Mouse (Mus musculus) embryonic facial prominence, embryonic 14.5 days (tissue): ENCODE results near the gene Olfr56. TPM values are rescaled to one million over a fixed set of nuclear protein-coding genes. Genes with fewer than 3 reads are reported as not detected.

ENCODE experiments used
- ATAC-seq: fragments of 200-750 bp; cut with Nextera tagmentation; 2 replicates; pipeline ENCODE4 v1.8.0; 2017; ENCODE audit warnings: low read depth, moderate number of reproducible peaks, moderate TSS enrichment
- DNase-seq: peaks from one replicate; pipeline ENCODE4 v3.0.0-alpha.2; 2015; ENCODE audit warnings: low spot score
- H3K27ac ChIP-seq: fragments of 300-500 bp; sonication (generic); replicated peaks from 2 replicates; pipeline ENCODE4 v1.5.1; 2014; ENCODE audit warnings: low read depth, mild to moderate bottlenecking, low read length, moderate library complexity
- H3K27me3 ChIP-seq: fragments of 300-500 bp; sonication (generic); replicated peaks from 2 replicates; pipeline ENCODE4 v1.6.1; 2014; ENCODE audit warnings: low read length; ENCODE audit not compliant: control insufficient read depth, insufficient read depth
- H3K36me3 ChIP-seq: fragments of 300-500 bp; sonication (generic); 2 replicates; pipeline ENCODE4 v1.6.1; 2014; ENCODE audit warnings: low read length, mixed read lengths; ENCODE audit not compliant: control insufficient read depth, insufficient read depth
- H3K4me1 ChIP-seq: fragments of 300-500 bp; sonication (generic); 2 replicates; pipeline ENCODE4 v1.6.1; 2014; ENCODE audit warnings: antibody characterized with exemption, low read length; ENCODE audit not compliant: control insufficient read depth, insufficient read depth
- H3K4me2 ChIP-seq: fragments of 300-500 bp; sonication (generic); 2 replicates; pipeline ENCODE4 v1.6.1; 2014; ENCODE audit warnings: low read depth, mild to moderate bottlenecking, low read length, moderate library complexity, mixed read lengths
- H3K4me3 ChIP-seq: fragments of 300-500 bp; sonication (generic); 2 replicates; pipeline ENCODE4 v1.5.1; 2014; ENCODE audit warnings: low read depth, mild to moderate bottlenecking, low read length
- H3K9ac ChIP-seq: fragments of 300-500 bp; sonication (generic); 2 replicates; pipeline ENCODE4 v1.6.1; 2014; ENCODE audit warnings: low read depth, mild to moderate bottlenecking, low read length, moderate library complexity, mixed read lengths
- H3K9me3 ChIP-seq: fragments of 300-500 bp; sonication (generic); 2 replicates; pipeline ENCODE4 v1.6.1; 2016; ENCODE audit warnings: low read length; ENCODE audit not compliant: control insufficient read depth
- WGBS: fragments of 180-500 bp; shearing (Covaris S2); extraction: QIAGEN DNeasy Blood & Tissue Kit; methylation state at CpG from one replicate; pipeline ENCODE4 v1.1.7; 2014; 5-methylcytosine and 5-hydroxymethylcytosine counted together
- polyA plus RNA-seq: library from polyadenylated mRNA; unstranded; fragments of >200 nt; fragmentation: Nextera tagmentation; extraction: Ambion mirVana; gene quantifications from 2 replicates; pipeline ENCODE4 v1.2.1, GENCODE M21; 2014

Olfr56 gene
- polyA plus RNA-seq, 1 experiment from 2014 or later, result 0.08 TPM

DNA sequence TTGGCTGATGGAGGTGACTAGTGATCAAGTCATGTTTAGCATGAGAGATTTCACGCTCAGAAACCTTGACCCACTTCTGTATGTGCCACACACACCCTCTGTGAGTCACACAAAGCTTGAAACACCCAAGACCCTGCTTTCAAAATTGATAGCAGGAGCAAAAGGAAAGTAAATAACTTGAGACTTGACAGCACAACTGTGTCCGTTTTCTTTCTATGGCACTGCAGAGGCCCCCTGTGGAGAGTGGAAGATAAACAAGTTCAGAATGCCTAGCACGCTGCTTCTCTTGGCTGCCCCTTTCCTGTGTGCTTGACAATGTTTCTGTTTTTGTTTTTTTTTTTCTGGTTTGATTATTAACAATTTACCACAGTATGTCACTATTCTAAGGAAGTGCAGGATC, 106.2 kb downstream of the Olfr56 start:
- Histone ChIP-seq H3K4me3 (no peak overlapping the region), H3K36me3 (no peaks in the 10 kb centered on the region), H3K27ac (no peak overlapping the region), H3K4me2 (no peak overlapping the region), H3K9ac (no peak overlapping the region), H3K4me1 (peaks cover 9% of the 10 kb centered on the region; the same call in 1 of the 2 replicates), H3K9me3 (no peaks in the 10 kb centered on the region), H3K27me3 (no peaks in the 10 kb centered on the region)
- 56% methylated on average over 3 of the region's 3 CpGs for whole genome bisulfite sequencing
- ATAC-seq (no peak), DNase-seq (no peak)

DNA sequence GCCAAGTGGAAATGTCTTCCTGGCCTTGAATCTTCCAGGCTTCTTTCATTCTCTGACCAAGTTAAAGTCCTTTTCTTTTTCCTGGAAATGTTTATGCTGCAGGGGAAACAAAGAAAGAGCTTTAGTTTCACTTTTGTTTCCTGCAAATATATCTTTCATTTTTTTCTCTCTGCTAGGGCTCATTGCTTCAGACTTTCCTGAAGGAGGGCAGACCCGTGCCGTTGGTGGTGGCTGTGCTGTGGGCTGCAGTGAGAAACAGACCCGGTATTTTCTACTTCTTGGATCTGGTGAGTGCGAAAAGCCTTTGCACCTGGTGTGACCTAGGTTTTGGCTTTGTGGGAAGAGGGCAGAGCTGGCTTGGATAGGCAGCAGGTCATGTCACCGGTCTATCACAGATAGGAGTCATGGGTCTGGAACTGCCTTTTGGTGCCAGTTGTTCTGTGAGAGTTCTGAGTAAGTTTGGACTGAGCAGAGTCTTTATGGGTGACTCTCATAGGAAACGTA, 108.2 kb downstream of the Olfr56 start:
- no peak overlapping the region for H3K27ac ChIP-seq
- DNase-seq, result no peak
- H3K36me3 ChIP-seq, result no peaks in the 10 kb centered on the region
- 76% methylated on average over 6 of the region's 6 CpGs for WGBS
- H3K4me2 ChIP-seq, result no peak overlapping the region
- no peaks in the 10 kb centered on the region for H3K27me3 ChIP-seq
- no peak overlapping the region for H3K9ac ChIP-seq
- H3K9me3 ChIP-seq, result no peaks in the 10 kb centered on the region
- no peak for ATAC-seq
- peaks cover 9% of the 10 kb centered on the region; the same call in 1 of the 2 replicates for H3K4me1 ChIP-seq
- no peak overlapping the region for H3K4me3 ChIP-seq

DNA sequence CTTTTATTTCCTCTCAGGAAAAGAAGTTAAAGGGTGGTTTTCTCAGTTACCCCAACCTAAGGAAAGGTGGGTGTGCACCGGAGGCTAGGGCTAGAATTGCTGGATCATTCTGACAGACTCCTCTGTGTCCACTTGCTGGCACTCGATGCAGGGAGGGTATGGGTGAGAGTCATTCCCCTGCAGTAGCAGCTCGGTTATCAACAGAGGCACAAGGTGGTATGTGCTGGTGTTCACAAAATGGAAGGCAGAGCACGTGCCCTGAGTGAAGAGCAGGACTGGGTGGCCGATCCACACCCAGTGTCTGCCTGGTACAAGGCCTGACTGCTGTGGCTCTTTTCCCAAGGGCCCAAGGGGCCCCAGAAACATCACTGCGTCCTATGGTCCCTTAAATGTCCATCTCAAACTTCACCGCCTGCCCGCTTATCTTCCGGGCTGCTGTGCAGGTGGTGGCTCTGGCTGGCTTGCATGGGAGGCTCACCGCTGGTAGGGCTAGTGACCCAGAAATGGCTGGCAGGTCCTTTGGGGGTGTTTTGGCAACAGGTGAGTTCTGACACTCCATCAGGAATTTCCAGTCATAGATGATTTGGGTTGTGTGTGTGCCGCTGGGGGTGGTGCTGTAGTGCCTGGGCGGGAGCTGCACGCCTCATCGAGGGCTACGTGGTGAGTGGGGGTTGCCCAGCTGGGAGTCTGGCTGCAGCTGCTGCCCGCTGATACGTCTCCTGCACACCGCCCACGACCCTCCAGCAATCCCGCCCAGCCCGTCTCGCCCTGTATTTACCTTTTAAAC, 109.3 kb downstream of the Olfr56 start:
- peak overlapping the region; percentile 15; the same call in 1 of the 2 replicates for H3K4me3 ChIP-seq
- H3K4me2 ChIP-seq, result peak overlapping the region; percentile 45
- 45% methylated on average over 18 of the region's 22 CpGs for WGBS
- DNase-seq (peak; percentile 56), ATAC-seq (peak; percentile 79)
- H3K36me3 ChIP-seq, result no peaks in the 10 kb centered on the region
- no peak overlapping the region for H3K9ac ChIP-seq
- no peaks in the 10 kb centered on the region for H3K27me3 ChIP-seq
- H3K4me1 ChIP-seq, result peaks cover 9% of the 10 kb centered on the region; the same call in 1 of the 2 replicates
- H3K9me3 ChIP-seq, result no peaks in the 10 kb centered on the region
- H3K27ac ChIP-seq, result no peak overlapping the region

- 83% methylated on average over 5 of the region's 5 CpGs for WGBS
- H3K27ac ChIP-seq, result no peak overlapping the region
- no peaks in the 10 kb centered on the region for H3K27me3 ChIP-seq
- no peak for ATAC-seq
- DNase-seq, result no peak
- no peaks in the 10 kb centered on the region for H3K36me3 ChIP-seq
- H3K4me2 ChIP-seq, result no peak overlapping the region
- H3K9me3 ChIP-seq, result no peaks in the 10 kb centered on the region
- H3K4me3 ChIP-seq, result no peak overlapping the region
- no peak overlapping the region for H3K9ac ChIP-seq
- H3K4me1 ChIP-seq, result peaks cover 9% of the 10 kb centered on the region; the same call in 1 of the 2 replicates
Measured at GRCm38 (mm10) chr11:49088990-49089652, 110.4 kb downstream of the Olfr56 start.

DNA sequence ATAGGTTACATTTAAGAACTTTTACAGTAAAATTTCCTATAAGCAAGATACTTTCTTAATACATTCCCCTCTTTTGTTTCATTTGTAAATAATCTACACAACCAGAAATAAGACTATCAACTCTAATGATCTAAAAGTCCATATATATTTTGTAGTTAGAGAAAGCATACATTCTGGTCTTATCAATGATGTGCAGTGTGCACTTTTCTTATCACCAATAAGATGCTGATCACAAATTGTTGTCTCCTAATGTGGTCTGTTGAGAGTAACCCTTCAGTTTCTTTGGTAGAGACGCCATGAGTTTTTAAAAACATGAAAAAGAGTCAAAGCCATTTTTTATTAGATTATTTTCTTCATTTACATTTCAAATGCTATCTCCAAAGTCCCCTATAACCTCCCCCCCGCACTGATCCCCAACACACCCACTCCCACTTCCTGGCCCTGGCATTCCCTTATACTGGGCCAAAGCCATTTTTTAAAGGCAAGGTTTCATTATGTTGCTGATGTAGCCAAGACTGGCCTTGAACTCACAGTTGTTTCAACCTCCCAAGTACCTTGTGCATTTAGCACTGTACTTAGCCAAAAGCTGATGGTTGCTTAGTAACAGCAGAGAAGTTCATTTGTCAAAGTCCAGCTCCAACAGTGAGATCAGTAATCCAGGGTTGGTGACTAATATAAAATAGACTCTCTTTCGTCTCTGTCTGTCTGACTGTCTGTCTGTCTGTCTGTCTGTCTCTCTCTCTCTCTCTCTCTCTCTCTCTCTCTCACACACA, 111.2 kb downstream of the Olfr56 start:
- Histone ChIP-seq H3K27ac (no peak overlapping the region), H3K9me3 (no peaks in the 10 kb centered on the region), H3K4me3 (no peak overlapping the region), H3K4me1 (peaks cover 9% of the 10 kb centered on the region; the same call in 1 of the 2 replicates), H3K36me3 (no peaks in the 10 kb centered on the region), H3K9ac (no peak overlapping the region), H3K4me2 (no peak overlapping the region), H3K27me3 (no peaks in the 10 kb centered on the region)
- WGBS, result 79% methylated on average over 3 of the region's 3 CpGs
- DNase-seq (no peak), ATAC-seq (no peak)

GRCm38 (mm10) chr11:49090551-49090950, 111.9 kb downstream of the Olfr56 start:
- DNase-seq (no peak), ATAC-seq (no peak)
- Histone ChIP-seq H3K4me3 (no peak overlapping the region), H3K27me3 (no peaks in the 10 kb centered on the region), H3K27ac (no peak overlapping the region), H3K4me2 (no peak overlapping the region), H3K36me3 (no peaks in the 10 kb centered on the region), H3K4me1 (peaks cover 9% of the 10 kb centered on the region; the same call in 1 of the 2 replicates), H3K9ac (no peak overlapping the region), H3K9me3 (no peaks in the 10 kb centered on the region)
- 86% methylated on average over 5 of the region's 5 CpGs for WGBS

DNA sequence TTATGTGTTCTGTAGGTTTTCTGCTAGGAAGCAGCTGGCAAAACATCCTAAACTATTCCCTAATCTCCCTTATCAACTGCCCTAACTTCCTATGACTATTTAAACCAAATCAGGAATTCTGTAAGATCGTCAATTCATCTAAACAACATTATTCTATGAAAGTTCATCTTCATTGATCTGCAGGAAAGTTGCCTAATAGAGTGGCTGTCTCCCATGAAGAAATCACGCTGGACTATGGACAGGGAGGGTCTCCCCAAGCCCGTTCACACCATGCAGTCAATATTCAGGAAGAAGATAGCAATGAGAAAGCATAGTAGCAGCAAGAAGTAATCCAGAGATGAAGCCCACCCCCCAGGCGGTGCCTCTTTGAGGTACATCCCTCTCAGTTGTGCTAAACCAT, 112.5 kb downstream of the Olfr56 start:
- ATAC-seq, result no peak
- no peaks in the 10 kb centered on the region for H3K36me3 ChIP-seq
- H3K9me3 ChIP-seq, result no peaks in the 10 kb centered on the region
- no peak overlapping the region for H3K27ac ChIP-seq
- H3K9ac ChIP-seq, result no peak overlapping the region
- 80% methylated on average over 4 of the region's 4 CpGs for WGBS
- no peak overlapping the region for H3K4me3 ChIP-seq
- H3K27me3 ChIP-seq, result no peaks in the 10 kb centered on the region
- H3K4me2 ChIP-seq, result no peak overlapping the region
- H3K4me1 ChIP-seq, result peaks cover 9% of the 10 kb centered on the region; the same call in 1 of the 2 replicates
- no peak for DNase-seq

DNA sequence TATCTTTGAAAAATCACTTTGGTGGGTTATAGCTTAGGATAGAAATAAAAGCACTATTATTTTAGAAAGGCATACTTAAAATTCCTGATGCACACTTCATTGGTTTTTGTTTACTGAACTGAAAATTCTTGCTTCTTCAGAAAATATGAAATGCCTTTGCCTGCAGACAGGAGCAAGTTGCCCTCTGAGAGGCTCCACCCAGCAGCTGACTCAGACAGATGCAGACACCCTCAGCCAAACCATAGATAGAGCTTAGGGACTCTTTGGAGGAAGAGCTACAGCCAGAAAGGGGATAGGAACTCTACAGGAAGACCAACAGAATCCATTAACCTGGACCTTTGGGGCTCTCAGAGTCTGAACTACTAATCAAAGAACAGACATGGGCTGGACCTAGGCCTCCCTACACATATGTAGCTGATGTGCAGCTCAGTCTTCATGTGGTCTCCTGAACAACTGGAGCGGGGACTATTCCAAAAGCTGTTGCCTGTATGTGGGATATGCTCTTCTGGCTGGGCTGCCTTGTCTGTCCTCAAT, 113.4 kb downstream of the Olfr56 start:
- H3K4me3 ChIP-seq, result no peak overlapping the region
- DNase-seq (no peak), ATAC-seq (no peak)
- no peak overlapping the region for H3K4me2 ChIP-seq
- 91% methylated on average over 1 of the region's 1 CpGs for WGBS
- peaks cover 9% of the 10 kb centered on the region; the same call in 1 of the 2 replicates for H3K4me1 ChIP-seq
- H3K36me3 ChIP-seq, result no peaks in the 10 kb centered on the region
- no peaks in the 10 kb centered on the region for H3K27me3 ChIP-seq
- no peak overlapping the region for H3K9ac ChIP-seq
- H3K9me3 ChIP-seq, result no peaks in the 10 kb centered on the region
- no peak overlapping the region for H3K27ac ChIP-seq
